Mouse (Mus musculus): ENCODE data around the gene Cel.

DNA sequence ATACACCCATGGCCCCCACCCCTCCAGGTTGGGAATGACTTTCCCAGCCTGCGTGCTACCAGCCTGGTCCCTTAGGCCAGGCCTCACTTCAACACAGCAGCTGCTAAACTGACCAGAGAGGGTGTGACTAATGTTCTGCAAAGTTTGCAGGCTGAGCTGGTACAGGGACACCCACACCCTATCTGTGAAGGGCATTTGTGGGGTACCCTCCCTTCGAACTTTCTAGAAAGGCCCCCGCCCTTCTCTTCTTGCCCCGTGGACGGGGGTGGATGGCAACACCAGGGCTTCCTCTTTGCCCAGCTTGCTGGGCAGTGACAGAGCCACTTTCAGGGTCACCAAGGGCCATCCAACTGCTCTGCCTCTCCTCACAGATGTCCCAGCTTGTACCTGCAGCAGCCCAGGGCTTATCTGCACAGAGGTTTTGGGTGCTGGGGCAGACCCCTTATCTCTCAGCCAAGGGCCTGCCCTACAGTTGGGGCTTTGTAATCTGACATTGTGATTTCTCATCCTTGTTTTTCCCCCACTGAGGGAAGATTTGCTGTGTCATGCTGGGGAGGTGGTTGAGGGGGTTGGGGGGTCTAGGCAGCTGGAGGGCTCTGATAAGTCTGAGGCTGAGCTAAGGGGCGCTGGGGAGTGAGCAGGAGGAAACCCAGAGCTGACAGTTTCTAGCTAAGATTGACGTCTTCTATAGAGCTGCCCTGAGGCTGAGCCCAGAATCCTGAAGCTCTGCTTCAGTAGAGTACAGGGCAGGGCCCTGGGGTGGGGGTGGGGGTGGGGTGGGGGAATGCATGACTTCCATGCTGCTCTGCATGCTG is 34.7 kb upstream of the Cel start:
- TF ChIP-seq POLR2A (IDR thresholded peaks at IDR 0.05; ENCODE audit: borderline replicate concordance, control insufficient read depth, low read depth, low read length): no peak
- no peak for TF ChIP-seq CTCF (IDR thresholded peaks at IDR 0.05; ENCODE audit: control insufficient read depth, insufficient read depth, low read length)

All from bone marrow, adult 2 months (tissue).